Mouse (Mus musculus) fat pad, adult 2 months (tissue): ENCODE results near the gene Tex38.

Source experiments
- DNase-seq: peaks from one replicate; pipeline ENCODE4 v3.0.0-alpha.2; 2011; ENCODE audit warnings: low read depth, low spot score; ENCODE audit errors: extremely low read depth

The Tex38 gene

GRCm38 (mm10) chr4:115775056-115775455, 5.8 kb downstream of the Tex38 start:
- DNase-seq, result peak; percentile 39

GRCm38 (mm10) chr4:115767647-115768467, 13.0 kb downstream of the Tex38 start:
- DNase-seq, result no peak

DNA sequence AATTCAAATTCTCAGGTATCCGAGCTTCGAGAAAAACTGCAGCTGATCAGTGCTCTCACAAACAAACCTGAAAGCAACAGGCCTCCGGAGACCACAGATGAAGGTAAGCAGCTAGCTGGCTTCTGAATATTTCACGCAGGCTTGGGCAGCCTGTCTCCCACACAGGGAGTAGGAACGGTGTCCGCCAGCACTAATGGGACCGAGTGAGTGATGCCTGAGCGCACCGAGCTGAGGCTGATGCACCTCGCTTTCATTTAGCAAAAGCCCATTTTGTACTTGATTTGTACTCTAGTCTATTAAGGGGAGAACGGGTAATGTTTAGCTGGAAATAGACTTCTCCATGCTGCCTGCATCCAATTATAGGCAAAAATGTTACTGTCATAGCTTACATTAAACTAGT, 16.2 kb downstream of the Tex38 start:
- no peak for DNase-seq

- DNase-seq, result no peak
Measured at GRCm38 (mm10) chr4:115761206-115761605, 19.6 kb downstream of the Tex38 start.

DNA sequence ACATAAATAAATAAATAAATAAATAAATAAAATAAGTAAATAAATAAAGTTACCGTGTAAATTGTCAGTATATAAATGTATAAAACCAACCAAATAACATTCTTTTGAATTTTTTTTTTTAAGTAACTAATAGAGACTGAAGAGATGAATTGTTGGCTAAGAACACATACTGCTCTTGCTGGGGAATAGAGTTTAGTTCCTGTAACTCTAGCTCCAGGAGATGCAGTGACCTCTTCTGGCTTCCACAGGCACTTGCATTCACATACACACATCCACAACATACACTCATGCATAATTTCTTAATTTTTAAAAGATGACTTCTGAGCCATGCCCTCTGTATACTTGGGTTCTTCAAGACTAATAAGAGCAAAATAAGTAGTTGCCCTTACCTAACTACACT, 26.0 kb downstream of the Tex38 start:
- DNase-seq, result no peak

GRCm38 (mm10) chr4:115754101-115754500, 26.7 kb downstream of the Tex38 start:
- DNase-seq, result no peak

- DNase-seq, result no peak
Measured at GRCm38 (mm10) chr4:115749336-115749735, 31.5 kb downstream of the Tex38 start.

DNA sequence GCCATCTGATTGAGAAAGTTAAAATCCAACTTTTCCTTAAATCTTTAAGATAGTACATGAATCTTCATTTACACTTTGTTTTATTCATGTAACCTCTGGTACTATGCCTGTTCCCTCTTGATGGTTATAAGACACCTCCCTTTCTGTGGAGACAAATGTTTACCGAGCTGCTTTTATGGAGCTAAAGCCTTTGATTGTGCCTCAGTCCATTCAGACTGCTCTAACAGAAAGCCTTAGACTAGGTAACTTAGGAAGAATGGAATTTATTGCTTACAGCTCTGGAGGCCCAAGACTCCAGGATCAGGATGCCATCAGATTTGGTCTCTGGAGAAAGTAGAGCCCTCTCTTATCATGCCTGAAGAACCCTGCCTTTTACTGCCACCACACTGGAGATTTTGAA, 32.6 kb downstream of the Tex38 start:
- DNase-seq, result no peak

DNA sequence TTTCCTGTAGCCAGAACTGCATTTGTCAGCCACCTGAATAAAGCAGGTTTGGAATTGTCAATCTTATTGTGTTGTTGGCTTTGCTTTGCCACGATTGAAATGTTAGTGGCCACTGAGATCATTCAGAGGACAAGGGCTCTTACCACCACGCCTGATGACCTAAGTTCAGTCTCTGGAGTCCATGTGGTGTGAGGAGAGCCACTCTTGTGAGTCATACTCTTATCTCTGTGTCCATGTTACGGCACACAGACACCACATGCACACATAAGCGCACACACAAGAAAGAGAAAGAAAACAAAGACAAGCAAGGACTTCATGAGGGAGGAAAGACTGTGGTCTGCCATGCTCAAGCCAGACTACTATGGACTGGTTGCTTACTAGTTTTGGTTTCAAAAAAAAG, 37.7 kb downstream of the Tex38 start:
- DNase-seq, result no peak

GRCm38 (mm10) chr4:115742658-115743057, 38.2 kb downstream of the Tex38 start:
- no peak for DNase-seq

- no peak for DNase-seq
Measured at GRCm38 (mm10) chr4:115738481-115738985, 42.3 kb downstream of the Tex38 start.

DNA sequence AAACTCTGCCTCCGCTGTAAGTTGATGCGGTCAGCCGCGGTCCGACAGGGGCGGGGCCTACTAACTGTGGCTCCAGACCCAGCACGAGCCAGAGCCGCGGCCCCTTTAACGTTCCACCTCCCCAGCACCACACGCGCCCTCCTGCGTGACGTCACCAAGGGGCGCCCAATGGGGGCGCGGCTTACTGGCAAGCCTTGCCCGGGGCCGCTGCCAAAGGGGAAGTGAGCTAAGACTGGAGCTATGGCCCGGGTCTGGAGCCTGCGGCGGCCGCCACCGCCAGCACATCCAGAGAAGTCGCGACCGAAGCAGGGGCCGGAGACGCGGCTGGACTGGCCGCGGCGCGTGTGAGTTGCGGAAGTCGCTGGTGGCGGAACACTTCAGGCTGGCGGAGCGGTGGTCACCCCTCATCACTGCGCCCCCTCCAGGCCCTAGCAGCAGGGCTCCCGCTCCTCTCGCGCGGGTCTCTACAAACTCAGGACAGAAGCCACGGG, 43.2 kb downstream of the Tex38 start, which contains the start of gene Efcab14:
Gene Efcab14 (plus strand): TSS at position 194 of the 491 bp plus-strand sequence.
- peak; percentile 19 for DNase-seq

- DNase-seq, result no peak
Measured at GRCm38 (mm10) chr4:115734867-115735266, 46.0 kb downstream of the Tex38 start.

- no peak for DNase-seq
Measured at GRCm38 (mm10) chr4:115733746-115734145, 47.1 kb downstream of the Tex38 start.

DNA sequence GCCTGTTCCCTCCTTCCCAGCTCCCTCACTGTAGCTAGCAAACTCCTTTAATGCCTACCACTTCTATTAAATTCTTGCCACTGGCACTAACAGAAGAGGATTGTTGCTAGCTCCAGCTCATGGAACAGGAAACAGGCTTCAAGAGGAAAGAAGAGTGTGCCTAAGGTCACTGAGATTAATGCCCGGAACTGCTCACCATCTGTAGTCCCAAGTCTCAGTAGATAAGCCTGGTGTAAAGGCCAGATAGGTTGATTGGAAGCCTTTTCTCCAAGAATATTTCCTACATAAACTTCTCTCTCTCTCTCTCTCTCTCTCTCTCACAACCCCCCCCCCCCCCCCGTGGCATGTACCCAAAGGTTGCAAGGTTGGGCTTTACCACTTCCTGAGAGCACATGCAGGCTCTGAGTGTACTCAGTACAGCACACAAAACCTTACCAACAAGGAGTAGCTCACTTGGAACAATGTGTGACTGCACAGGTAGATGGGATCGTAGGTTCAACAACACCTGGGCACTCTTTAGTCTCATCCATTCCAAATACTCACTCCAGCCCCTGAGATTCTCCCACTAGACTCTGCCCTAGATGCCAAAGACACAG, 48.5 kb downstream of the Tex38 start:
- no peak for DNase-seq

DNA sequence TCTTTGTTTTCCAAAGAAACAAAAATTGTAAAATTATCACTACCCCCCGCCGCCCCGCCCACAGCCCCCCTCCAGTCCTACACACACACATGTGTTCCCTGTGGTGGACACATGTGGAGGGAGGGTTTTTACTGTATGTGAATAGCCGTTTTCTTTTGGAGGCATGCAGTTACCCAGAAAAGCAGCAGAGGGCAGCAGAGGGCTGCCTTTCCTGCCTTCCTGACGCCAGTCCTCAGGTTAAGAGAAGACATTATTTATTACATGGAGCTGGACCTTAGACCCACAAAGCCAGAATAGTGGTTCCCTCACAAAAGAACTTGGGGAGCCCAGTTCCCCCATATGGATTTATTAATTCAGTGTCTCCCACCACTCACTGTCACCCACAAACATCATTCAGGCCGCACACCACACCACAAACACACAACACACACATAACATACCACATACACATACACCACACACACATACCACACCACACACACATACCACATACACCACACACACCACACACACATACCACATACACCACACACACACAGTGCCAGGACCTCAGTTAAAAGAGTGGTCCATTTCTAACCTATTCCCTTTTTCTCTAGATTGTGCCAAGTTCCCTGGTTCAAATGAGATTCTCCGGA, 49.1 kb downstream of the Tex38 start:
- DNase-seq, result no peak
